Mouse (Mus musculus) small intestine, adult 2 months (tissue): Measurements from ENCODE around the gene Ang.

Experiments used
- CTCF ChIP-seq: fragments of 200-500 bp; IDR thresholded peaks from 2 replicates; pipeline ENCODE4 v1.5.1; 2012; ENCODE audit warnings: low read depth, mild to moderate bottlenecking, control low read depth, inconsistent platforms, low read length, moderate library complexity, mixed read lengths; ENCODE audit not compliant: insufficient replicate concordance, insufficient read length; ENCODE audit errors: extremely low read depth
- POLR2A ChIP-seq: fragments of 200-500 bp; IDR thresholded peaks from 2 replicates; pipeline ENCODE4 v1.6.1; 2012; ENCODE audit warnings: low read depth, mild to moderate bottlenecking, control low read depth, inconsistent platforms, low read length, moderate library complexity

DNA sequence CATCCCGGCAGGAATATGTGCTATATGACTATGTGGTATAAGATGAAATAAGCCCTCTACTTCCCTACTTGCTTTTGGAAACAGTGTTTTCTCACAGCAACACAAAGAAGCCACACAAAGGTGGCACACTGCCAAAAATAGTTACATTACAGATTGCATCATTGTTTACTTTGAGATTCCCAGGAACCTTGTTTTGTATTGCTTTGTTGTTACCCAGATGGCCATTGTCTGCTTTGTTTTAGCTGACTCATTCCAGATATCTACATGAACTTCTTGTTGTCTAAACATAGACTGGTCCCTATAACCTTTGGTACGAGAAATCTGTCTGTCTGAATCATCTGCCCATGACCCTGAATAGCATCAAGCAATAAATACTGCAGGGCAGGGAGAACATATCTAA, 49.4 kb downstream of the Ang start:
- TF ChIP-seq CTCF (no peak), POLR2A (no peak)
